Mouse (Mus musculus) cerebellum, postnatal 36 days (tissue): ENCODE measurements at regions not wholly inside any gene's neighbourhood (a gene's known extent, or its start where the extent isn't known, plus 50 kb on each side); places are given as distances from the start of the nearest gene placed in this dataset.
A peak's percentile ranks its signal among the peaks of the same experiment; 100 is the strongest.

Experiments used
- DNase-seq, 2 experiments: peaks; one replicate each; pipeline ENCODE4 v3.0.0; 2021 to 2022; ENCODE audit warnings: mixed read lengths in 2 of 2

DNA sequence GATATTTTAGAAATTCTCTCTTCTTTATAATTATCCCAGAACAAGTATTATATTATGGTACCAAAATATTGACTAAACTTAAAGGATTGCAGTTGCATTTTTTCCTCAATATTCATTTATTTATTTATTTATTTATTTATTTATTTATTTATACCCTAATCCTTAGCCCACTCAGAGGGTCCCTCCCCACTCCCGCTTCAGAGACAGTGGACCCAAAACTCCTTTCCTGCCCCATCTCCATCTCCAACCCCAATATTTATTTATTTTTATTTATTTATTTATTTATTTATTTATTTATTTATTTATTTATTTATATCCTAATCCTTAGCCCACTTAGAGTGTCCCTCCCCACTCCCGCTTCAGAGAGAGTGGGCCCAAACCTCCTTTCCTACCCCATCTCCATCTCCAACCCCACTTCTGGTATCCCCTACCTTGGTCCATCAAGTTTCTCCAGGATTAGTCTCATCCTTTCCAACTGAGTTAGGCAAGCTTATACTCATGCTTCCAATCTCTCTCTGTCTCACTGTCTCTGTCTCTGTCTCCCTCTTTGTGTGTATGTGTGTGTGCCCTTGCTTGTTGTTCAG lies 1340.8 kb downstream of the Cntnap5b start:
- DNase-seq, result no peak

- DNase-seq, result peak; percentile 4 to 29
These were observed 1349.7 kb downstream of the Cntnap5b start for GRCm38 (mm10) chr1:101122091-101122825.

DNA sequence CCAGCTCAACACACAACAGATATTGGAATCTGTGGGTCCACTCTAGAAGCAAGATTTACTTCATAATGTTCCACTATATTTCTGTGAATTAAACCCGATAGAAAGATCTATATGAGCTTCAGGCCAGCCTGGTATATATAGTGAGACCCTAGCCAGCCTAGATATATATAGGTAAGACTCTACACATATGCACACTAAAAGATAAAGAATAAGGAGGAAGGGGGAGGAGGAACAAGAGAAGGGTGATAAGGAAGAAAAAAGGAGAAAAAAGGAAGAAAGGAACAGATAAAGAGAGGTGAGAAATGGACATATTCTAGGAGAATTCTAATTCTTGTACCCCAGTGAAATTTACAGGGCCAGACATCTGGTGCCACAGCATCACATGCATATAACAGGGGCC lies 1354.7 kb downstream of the Cntnap5b start:
- DNase-seq, result no peak

- no peak for DNase-seq
These were observed 1394.1 kb downstream of the Cntnap5b start for GRCm38 (mm10) chr1:101166666-101167065.
